Mouse (Mus musculus): ENCODE data around the gene Trim80.
A peak's percentile ranks its signal among the peaks of the same experiment; 100 is the strongest.

The Trim80 gene

GRCm38 (mm10) chr11:115439906-115440595 is at the start of gene Trim80:
TSS of gene Trim80 (plus strand) at chr11:115440545.
- DNase-seq (ENCODE audit: low spot score), result no peak

DNA sequence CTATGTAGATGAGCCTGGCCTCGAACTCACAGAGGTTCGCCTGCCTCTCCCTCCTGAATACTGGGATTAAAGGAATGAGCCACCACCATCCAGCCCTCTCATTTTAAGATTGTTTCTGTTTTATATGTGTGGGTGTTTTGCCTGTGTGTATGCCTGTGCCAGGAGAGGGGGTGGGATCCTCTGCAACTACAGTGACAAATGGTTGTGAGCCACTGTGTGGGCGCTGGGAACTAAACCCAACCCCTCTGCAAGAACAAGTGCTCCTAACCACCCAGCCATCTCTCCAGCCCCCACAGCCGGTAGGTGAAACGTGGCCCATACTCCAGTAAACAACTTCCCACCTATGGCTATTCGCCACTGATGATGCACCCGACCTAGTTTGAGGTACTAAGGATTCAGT is 49.0 kb upstream of the Trim80 start:
- DNase-seq (ENCODE audit: low spot score), result no peak

DNA sequence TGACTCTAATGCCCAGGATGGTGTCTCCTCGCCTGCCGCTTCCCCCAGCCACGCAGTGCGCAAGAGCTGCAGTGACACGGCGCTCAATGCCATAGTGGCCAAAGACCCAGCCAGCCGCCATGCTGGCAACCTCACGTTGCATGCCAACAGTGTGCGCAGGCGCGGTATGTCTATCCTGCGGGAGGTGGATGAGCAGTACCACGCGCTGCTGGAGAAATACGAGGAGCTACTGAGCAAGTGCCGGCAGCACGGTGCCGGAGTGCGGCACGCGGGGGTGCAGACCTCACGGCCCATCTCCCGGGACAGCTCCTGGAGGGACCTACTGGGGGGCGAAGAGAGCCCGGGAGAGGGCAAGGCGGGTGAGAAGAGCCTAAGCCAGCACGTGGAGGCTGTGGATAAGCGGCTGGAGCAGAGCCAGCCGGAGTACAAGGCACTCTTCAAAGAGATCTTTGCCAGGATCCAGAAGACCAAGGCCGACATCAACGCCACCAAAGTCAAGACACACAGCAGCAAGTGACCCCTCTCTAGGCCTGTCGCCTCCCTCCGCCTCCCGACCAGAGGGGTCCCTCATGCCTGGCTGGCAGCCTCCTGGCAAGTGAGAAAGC is 46.5 kb upstream of the Trim80 start:
- DNase-seq (ENCODE audit: low spot score), result no peak

- DNase-seq (ENCODE audit: low spot score), result no peak
Observed at GRCm38 (mm10) chr11:115398085-115398484, 42.3 kb upstream of the Trim80 start.

- DNase-seq (ENCODE audit: low spot score), result no peak
Observed at GRCm38 (mm10) chr11:115400126-115400525, 40.2 kb upstream of the Trim80 start.

DNA sequence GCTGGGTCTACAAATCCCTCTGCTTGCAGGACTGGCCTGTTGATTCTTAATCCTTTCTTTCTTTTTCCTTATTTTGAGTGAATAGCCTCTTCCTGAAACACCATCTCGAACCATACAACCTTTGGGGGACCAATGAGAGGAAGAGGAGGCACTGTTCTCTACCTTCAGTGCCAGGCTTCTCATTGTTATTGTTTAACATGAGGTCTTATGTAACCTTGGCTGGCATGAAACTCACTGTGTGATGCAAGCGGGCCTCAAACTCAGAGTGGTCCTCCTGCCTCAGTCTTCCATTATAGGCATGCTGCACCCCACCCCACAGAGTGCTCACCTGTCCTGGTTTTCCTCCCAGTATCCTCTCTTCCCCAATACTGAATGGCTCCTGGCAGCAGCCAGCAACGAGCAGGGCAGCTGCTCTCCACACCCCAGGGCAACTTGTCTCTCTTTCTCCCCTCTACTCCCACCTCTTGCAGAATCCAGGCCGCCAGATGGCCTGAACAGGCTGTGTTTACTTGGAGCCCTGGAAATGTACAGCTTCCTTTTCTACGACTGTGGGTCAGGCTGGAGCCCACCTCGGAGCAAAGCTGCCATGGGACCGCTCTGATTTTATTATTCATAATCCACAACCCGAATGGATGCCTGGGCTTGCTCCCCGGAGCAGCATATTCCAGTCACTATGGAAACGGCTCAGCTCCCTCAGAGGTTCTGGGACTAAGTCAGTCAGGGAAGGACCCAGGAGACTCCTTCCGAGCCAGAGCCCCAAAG is 39.5 kb upstream of the Trim80 start:
- no peak for DNase-seq (ENCODE audit: low spot score)

GRCm38 (mm10) chr11:115403338-115404124 is 36.8 kb upstream of the Trim80 start, which contains the start of gene Mrpl58:
TSS of gene Mrpl58 (plus strand) at chr11:115403752.
- peak; percentile 73 for DNase-seq (ENCODE audit: low spot score)

DNA sequence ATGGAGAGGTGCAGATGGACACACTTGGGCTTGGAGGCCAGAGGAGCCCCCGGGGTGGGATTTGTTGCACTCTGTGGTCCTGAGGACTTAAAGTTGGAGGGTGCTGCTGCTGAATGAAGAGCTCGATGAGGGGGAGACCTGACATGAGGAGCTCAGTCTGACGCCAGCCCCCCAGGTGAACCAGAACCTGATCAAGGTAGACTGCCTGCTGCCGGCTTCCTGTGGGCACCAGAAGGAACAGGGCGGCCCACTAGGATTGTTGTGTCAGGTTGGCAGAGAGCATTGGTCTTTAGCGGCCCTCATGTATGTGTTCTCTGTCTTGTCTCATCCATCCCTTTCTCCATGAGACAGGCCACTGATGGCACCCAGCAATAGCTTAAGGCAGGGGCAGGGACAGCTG is 34.6 kb upstream of the Trim80 start:
- DNase-seq (ENCODE audit: low spot score), result no peak

GRCm38 (mm10) chr11:115406858-115407401 is 33.4 kb upstream of the Trim80 start:
- no peak for DNase-seq (ENCODE audit: low spot score)

GRCm38 (mm10) chr11:115408266-115408920 is 32.0 kb upstream of the Trim80 start:
- no peak for DNase-seq (ENCODE audit: low spot score)

DNA sequence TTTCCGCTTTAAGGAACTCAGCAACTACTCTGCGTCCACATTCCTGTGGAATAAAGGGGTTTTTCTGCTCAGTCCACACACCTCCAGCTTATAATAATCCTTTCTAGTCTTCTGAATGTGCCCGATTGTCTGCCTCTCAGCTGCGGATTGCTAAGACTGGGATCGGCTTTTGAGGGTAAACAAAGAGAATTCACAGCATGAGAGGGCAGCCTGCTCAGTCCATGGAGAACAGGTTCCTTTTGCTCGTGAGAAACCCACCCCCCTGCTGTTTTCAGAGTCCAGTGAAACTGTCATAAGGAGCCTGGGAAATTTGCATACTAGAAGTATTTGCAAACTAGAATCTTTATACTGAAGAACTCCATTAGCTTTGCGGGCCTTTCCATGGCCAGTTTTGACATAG is 30.8 kb upstream of the Trim80 start:
- DNase-seq (ENCODE audit: low spot score), result no peak

GRCm38 (mm10) chr11:115419531-115420237 is 20.7 kb upstream of the Trim80 start, which contains the start of the genes Atp5h and Kctd2:
TSS of gene Atp5h (minus strand) at chr11:115419962.
TSS of gene Kctd2 (plus strand) at chr11:115420128.
- peak; percentile 80 for DNase-seq (ENCODE audit: low spot score)

DNA sequence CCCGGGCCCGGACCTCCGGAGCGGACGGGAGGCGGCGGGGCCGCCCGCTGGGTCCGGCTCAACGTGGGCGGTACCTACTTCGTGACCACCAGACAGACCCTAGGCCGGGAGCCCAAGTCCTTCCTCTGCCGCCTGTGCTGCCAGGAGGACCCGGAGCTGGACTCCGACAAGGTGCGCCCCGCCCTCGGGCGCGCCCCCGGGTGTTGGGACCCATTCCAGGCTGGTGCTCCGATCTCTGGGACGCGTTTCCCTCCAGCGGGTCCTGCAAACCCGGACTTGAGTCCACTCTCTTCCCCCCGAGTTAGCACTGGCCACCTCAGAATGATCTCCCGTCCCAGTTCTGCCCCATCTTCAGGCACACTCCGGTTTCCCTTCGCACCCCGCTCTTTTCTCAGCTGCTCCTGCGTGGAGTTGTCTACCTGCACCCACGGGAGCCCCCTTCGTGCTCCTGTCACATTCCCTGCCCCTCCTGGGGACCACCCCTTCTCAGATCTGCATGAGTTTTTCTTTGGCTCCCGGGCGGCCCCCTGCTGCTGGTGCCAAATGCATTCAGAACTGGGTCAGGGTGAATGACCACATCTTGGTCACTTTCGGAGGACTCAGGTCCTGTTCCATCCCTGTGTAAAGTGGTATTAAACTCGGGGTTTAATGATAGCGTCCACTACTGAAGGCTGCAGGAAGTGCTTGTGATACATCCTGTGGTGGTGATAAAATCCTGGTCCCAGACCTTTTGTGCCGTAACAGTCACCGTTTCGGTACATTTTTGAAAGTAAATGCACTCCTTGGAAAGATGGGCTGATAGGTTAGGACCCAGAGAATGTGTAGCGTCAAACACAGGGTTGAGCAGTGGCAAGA is 19.8 kb upstream of the Trim80 start:
- DNase-seq (ENCODE audit: low spot score), result peak; percentile 51

GRCm38 (mm10) chr11:115421328-115421727 is 19.0 kb upstream of the Trim80 start:
- no peak for DNase-seq (ENCODE audit: low spot score)

GRCm38 (mm10) chr11:115421972-115422371 is 18.4 kb upstream of the Trim80 start:
- no peak for DNase-seq (ENCODE audit: low spot score)

DNA sequence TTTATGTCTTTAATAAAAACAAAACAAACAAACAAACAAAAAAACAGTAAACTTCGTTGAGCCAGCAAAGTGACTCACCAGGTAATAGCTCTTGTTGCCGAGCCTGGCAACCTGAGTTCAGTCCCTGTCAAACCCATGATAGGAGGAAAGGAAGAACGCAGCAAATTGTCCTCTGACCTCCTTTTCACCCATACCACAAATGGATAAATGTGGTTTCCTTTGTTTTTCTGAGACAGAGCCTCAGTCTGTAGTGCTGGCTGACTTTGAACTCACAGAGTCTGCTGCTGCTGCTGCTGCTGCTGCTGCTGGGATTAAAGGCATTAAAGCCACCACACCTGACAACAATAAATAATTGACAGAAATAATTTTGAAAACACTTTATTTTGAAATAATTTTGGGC is 17.3 kb upstream of the Trim80 start:
- no peak for DNase-seq (ENCODE audit: low spot score)

DNA sequence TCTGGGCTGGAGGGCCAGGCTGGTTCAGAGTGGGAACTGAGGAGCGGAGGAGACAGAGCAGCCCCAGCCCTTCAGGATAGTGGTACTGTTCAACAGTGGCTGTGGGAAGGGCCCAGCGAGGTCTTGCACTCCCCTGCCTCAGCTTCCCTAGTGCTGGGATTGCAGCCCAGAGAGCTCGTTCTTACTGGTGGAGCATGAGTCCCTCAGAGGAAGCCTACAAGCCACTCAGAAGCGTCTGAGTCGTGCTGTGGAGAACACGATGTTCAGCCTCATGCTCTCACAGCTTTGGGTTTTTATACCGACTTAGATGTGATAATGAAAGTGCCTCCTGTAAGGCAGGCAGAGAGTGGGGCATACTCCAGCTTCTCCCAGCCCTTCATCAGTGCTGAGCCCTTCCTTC is 15.7 kb upstream of the Trim80 start:
- no peak for DNase-seq (ENCODE audit: low spot score)

- no peak for DNase-seq (ENCODE audit: low spot score)
Observed at GRCm38 (mm10) chr11:115425671-115426070, 14.7 kb upstream of the Trim80 start.

GRCm38 (mm10) chr11:115427482-115428331 is 12.6 kb upstream of the Trim80 start:
- DNase-seq (ENCODE audit: low spot score), result no peak

All from ovary, postnatal 10 days (tissue).